Mouse (Mus musculus) bone marrow, adult 2 months (tissue): ENCODE results near the gene Cela3b.

Source experiments
- CTCF ChIP-seq: fragments of 200-500 bp; IDR thresholded peaks from 2 replicates; pipeline ENCODE4 v1.5.1; 2011; ENCODE audit warnings: low read length, control low read depth; ENCODE audit not compliant: control insufficient read depth, insufficient read depth
- POLR2A ChIP-seq: fragments of 200-500 bp; IDR thresholded peaks from 2 replicates; pipeline ENCODE4 v1.6.1; 2011; ENCODE audit warnings: low read depth, mild to moderate bottlenecking, control low read depth, low read length, borderline replicate concordance; ENCODE audit not compliant: control insufficient read depth

- no peak for TF ChIP-seq CTCF
- no peak for TF ChIP-seq POLR2A
Measured at GRCm38 (mm10) chr4:137430502-137430901, at the start of gene Cela3b.
